Mouse (Mus musculus) forebrain, postnatal 0 days (tissue): ENCODE results near the gene Trappc3. TPM values are rescaled to one million over a fixed set of nuclear protein-coding genes. Genes with fewer than 3 reads are reported as not detected.

ENCODE experiments used
- ATAC-seq: fragments of 200-750 bp; cut with Nextera tagmentation; 2 replicates; pipeline ENCODE4 v1.8.0; 2017; ENCODE audit warnings: mild to moderate bottlenecking, moderate library complexity
- DNase-seq: peaks from one replicate; pipeline ENCODE4 v3.0.0-alpha.2; 2015
- H3K27ac ChIP-seq: fragments of 300-500 bp; sonication (generic); 2 replicates; pipeline ENCODE4 v1.5.1; 2014; ENCODE audit warnings: low read depth, mild to moderate bottlenecking, antibody characterized with exemption, low read length, moderate library complexity, mixed read lengths
- H3K27me3 ChIP-seq: fragments of 300-500 bp; sonication (generic); 2 replicates; pipeline ENCODE4 v1.6.1; 2014; ENCODE audit warnings: mild to moderate bottlenecking, low read length, mixed read lengths; ENCODE audit not compliant: insufficient read depth
- H3K36me3 ChIP-seq: fragments of 300-500 bp; sonication (generic); 2 replicates; pipeline ENCODE4 v1.6.1; 2014; ENCODE audit warnings: mild to moderate bottlenecking, moderate library complexity; ENCODE audit not compliant: insufficient read depth
- H3K4me1 ChIP-seq: fragments of 300-500 bp; sonication (generic); 2 replicates; pipeline ENCODE4 v1.6.1; 2014; ENCODE audit warnings: antibody characterized with exemption; ENCODE audit not compliant: insufficient read depth
- H3K4me2 ChIP-seq: fragments of 300-500 bp; sonication (generic); 2 replicates; pipeline ENCODE4 v1.6.1; 2014; ENCODE audit warnings: low read depth, mild to moderate bottlenecking, moderate library complexity
- H3K4me3 ChIP-seq: fragments of 300-500 bp; sonication (generic); 2 replicates; pipeline ENCODE4 v1.5.1; 2014; ENCODE audit warnings: low read depth, low read length, mixed read lengths
- H3K9ac ChIP-seq: fragments of 300-500 bp; sonication (generic); 2 replicates; pipeline ENCODE4 v1.6.1; 2014; ENCODE audit warnings: mild to moderate bottlenecking
- H3K9me3 ChIP-seq: fragments of 300-500 bp; sonication (generic); 2 replicates; pipeline ENCODE4 v1.6.1; 2016; ENCODE audit warnings: low read length
- CTCF ChIP-seq: sonication (generic); IDR thresholded peaks from 2 replicates; pipeline ENCODE4 v1.5.1; 2016; ENCODE audit warnings: antibody characterized with exemption, control low read depth, low read depth
- WGBS: fragments of 180-500 bp; shearing (Covaris S2); extraction: QIAGEN DNeasy Blood & Tissue Kit; methylation state at CpG from one replicate; pipeline ENCODE4 v1.1.7; 2014; 5-methylcytosine and 5-hydroxymethylcytosine counted together
- polyA plus RNA-seq: library from polyadenylated mRNA; unstranded; fragments of >200 nt; fragmentation: Nextera tagmentation; extraction: Ambion mirVana; gene quantifications from 2 replicates; pipeline ENCODE4 v1.2.1, GENCODE M21; 2015
- total RNA-seq: library from RNA; depleted of rRNA; stranded (reverse); fragments of >200 nt; gene quantifications from 2 replicates; pipeline ENCODE4 v1.2.3, GENCODE M21; 2014

Trappc3 gene
- total and polyA plus RNA-seq, 2 experiments from 2014 or later, result 143 to 199 TPM

DNA sequence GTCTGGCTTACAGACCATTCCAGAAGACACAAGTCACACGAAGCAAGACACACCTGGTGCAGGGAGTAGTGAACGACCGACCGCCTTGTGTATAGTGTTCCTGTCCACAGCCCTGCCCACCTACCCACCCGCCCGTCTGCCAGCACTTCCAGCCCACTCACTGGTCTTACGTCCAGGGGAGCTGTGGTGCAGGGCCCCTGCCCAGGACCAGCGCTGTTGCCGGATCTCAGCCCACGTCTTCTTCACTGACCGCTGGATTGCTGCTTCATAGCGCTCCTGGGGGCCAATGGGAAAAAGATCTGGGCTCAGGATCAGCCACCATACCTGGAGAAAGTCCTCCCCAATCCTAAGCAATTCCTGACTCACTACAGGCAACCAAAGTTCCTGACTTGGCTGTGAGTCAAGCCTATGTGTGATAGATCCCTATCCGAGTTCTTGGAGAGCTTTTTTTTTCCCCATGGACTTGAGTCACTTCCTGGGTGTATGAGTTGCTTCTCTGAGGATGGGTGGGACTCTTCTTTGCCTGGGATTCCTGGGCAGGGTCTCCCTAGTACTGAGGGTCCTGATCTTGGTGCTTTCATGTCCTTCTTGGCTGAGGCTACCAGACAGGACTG is 22.2 kb upstream of the Trappc3 start:
- DNase-seq (no peak), ATAC-seq (no peak)
- no peak for TF ChIP-seq CTCF
- Histone ChIP-seq H3K9ac (no peak overlapping the region), H3K27me3 (no peaks in the 10 kb centered on the region), H3K4me2 (no peak overlapping the region), H3K4me3 (no peak overlapping the region), H3K27ac (no peak overlapping the region), H3K4me1 (no peaks in the 10 kb centered on the region), H3K9me3 (no peaks in the 10 kb centered on the region), H3K36me3 (peaks cover 73% of the 10 kb centered on the region)
- 90% methylated on average over 13 of the region's 13 CpGs for WGBS

DNA sequence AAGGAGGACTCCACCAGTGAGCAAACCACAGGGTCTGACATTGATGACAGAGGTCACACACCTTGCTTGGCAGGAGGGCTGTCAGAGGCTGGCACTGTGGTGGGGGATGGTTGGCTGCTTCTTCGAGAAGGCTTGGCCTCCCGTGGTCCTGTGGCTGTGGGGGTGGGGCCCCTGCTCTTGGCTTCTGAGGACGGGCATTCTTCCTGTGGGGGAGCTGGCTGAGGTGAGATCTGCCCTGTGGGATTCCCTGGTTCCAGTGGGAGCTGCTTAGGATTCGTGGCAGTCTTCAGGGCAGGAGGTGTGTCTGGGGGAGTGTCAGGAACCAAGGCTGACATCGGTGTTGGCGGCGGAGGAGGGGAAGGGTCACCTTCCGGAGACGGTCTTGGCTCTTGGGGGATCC is 20.2 kb upstream of the Trappc3 start:
- DNase-seq, result no peak
- Histone ChIP-seq H3K9me3 (no peaks in the 10 kb centered on the region), H3K4me1 (no peaks in the 10 kb centered on the region), H3K4me2 (no peak overlapping the region), H3K4me3 (no peak overlapping the region), H3K27ac (no peak overlapping the region), H3K9ac (no peak overlapping the region), H3K36me3 (peaks cover 60% of the 10 kb centered on the region), H3K27me3 (no peaks in the 10 kb centered on the region)
- TF ChIP-seq CTCF, result no peak
- WGBS, result 55% methylated on average over 9 of the region's 9 CpGs
- no peak for ATAC-seq

DNA sequence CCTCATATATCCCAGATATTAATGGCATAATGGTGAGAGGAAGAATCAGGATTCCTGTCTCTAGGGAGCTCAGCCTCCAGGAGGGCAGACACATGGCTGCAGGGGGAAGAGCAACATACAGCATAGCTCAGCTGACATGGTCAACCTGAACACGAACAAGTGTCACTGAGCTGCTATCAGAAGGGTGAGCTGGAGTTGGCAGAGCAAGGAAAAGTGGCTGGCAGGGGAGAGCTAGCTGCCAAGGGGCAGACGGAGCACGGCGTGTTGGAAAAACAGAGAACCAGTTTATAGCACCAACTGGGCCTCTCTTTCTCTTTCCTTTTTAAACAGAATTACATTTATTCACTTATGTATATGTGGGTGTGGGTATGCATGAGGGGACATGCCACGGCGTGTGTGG is 19.6 kb upstream of the Trappc3 start:
- Histone ChIP-seq H3K4me1 (no peaks in the 10 kb centered on the region), H3K4me3 (no peak overlapping the region), H3K27ac (no peak overlapping the region), H3K27me3 (no peaks in the 10 kb centered on the region), H3K36me3 (peaks cover 55% of the 10 kb centered on the region), H3K9me3 (no peaks in the 10 kb centered on the region), H3K9ac (no peak overlapping the region), H3K4me2 (no peak overlapping the region)
- TF ChIP-seq CTCF, result no peak
- ATAC-seq (no peak), DNase-seq (no peak)
- 86% methylated on average over 6 of the region's 6 CpGs for WGBS

DNA sequence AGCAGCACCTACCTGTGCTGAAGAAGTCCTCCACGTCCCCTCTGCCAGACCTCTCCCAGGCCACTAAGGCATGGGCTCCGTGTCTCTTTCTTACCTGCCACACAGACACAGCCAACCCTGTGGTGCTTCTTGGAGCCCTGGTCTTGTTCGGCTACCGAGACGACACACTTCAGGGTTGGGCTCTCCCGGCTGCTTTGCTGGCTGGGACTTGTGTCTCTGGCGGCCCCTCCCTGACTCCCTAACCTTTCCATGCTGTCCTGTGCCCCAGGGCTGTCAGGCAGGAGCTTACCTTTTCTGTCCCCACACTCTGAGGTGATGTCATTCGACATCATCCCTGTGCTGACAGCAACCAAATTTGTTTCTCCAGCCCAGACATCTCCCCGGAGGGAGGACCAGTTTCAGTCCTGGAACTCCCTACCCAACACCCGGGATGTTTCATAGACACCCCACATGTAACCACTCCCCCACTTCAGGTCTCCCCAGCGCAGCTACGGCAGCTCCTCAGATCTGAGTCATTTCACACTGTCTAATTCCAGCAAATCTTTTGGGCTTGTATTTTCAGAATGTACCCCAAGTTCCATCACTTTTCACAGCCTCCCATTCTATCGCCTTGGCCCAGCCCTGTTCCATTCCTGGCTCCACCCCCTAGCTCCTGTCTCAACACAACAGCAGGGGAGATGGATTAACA is 15.8 kb upstream of the Trappc3 start:
- WGBS, result 80% methylated on average over 13 of the region's 13 CpGs

DNA sequence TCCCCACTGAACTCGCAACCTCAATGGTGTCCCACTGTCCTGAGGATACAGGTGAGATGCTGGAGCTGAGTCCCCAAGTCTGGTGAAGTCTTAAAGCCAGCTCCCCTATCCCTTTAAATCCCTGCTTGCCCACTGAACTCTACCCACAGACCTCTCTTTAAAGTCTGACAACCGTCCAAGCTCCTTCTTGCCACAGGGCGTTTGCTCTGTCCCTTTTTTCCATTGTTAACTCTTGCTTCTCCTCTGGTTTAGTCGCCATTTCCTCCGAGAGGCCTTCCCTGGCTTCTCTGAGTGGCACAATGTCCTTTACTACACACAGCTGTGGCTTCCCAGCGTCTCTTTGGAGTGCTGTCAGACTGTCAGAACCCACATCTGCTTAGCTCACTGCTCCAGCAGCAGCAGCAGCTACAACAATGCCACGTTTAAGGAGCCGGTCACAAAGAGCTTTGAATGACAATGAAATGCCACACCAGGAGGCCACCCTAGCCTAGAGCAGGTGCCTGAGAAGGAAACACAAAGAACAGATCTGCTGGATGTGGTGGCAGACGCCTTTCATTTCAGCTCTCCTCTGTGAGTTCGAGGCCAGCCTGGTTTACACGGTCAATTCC is 13.8 kb upstream of the Trappc3 start:
- H3K4me1 ChIP-seq, result peaks cover 17% of the 10 kb centered on the region; the same call in 1 of the 2 replicates
- 11% methylated on average over 11 of the region's 11 CpGs for WGBS
- H3K36me3 ChIP-seq, result peaks cover 6% of the 10 kb centered on the region
- ATAC-seq, result peak; percentile 61
- no peak overlapping the region for H3K4me2 ChIP-seq
- H3K27ac ChIP-seq, result peak overlapping the region; percentile 15; the same call in 1 of the 2 replicates
- peak; percentile 10 for DNase-seq
- no peaks in the 10 kb centered on the region for H3K27me3 ChIP-seq
- H3K9ac ChIP-seq, result no peak overlapping the region
- no peak overlapping the region for H3K4me3 ChIP-seq
- no peak for TF ChIP-seq CTCF
- H3K9me3 ChIP-seq, result no peaks in the 10 kb centered on the region

More for the DNA sequence above, 15.8 kb upstream of the Trappc3 start:
- Histone ChIP-seq H3K9ac (no peak overlapping the region), H3K9me3 (no peaks in the 10 kb centered on the region), H3K4me2 (no peak overlapping the region), H3K27ac (no peak overlapping the region), H3K36me3 (peaks cover 21% of the 10 kb centered on the region), H3K4me3 (no peak overlapping the region), H3K4me1 (peaks cover 7% of the 10 kb centered on the region; the same call in 1 of the 2 replicates), H3K27me3 (no peaks in the 10 kb centered on the region)
- DNase-seq (no peak), ATAC-seq (no peak)
- TF ChIP-seq CTCF, result no peak

DNA sequence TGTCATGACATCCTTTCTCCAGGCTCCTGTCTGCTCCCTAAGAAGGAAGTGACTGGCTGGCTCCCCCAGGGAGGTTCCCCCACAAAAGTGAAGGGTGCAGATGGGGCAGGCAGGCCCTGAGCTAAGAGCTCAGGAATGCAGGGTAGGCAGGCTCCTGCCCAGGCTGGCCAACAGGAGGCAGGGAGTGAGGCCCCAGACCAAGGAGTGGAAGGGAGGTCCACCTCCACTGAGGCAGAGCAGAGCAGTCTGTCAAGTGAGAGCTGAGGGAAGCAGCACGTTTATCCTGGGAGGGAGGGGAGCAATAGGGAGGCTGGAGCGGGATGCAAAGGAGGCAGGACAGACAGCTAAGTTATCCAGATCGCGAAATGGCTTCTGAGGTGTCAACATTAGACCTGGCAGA is 11.5 kb upstream of the Trappc3 start:
- no peak for TF ChIP-seq CTCF
- no peak for ATAC-seq
- peaks cover 6% of the 10 kb centered on the region for H3K36me3 ChIP-seq
- no peak overlapping the region for H3K4me3 ChIP-seq
- H3K27me3 ChIP-seq, result no peaks in the 10 kb centered on the region
- WGBS, result 50% methylated on average over 4 of the region's 4 CpGs
- H3K4me2 ChIP-seq, result no peak overlapping the region
- DNase-seq, result no peak
- peaks cover 28% of the 10 kb centered on the region; the same call in 1 of the 2 replicates for H3K4me1 ChIP-seq
- H3K9me3 ChIP-seq, result no peaks in the 10 kb centered on the region
- no peak overlapping the region for H3K9ac ChIP-seq
- H3K27ac ChIP-seq, result no peak overlapping the region
